Mouse (Mus musculus): ENCODE measurements at regions not wholly inside any gene's neighbourhood (a gene's known extent, or its start where the extent isn't known, plus 50 kb on each side); places are given as distances from the start of the nearest gene placed in this dataset.

GRCm38 (mm10) chr15:67792822-67793221 lies 1292.1 kb upstream of the Lrrc6 start:
- TF ChIP-seq POLR2A (IDR thresholded peaks at IDR 0.05; ENCODE audit: borderline replicate concordance, insufficient read depth, low read length) (no peak), CTCF (IDR thresholded peaks at IDR 0.05; ENCODE audit: borderline replicate concordance, insufficient read depth, low read depth, low read length) (no peak)
